Mouse (Mus musculus) left cerebral cortex, adult 2 months (tissue): Measurements from ENCODE around the gene Esrrg. TPM values are rescaled to one million over a fixed set of nuclear protein-coding genes. Genes with fewer than 3 reads are reported as not detected.

ENCODE experiments used
- DNase-seq, 2 experiments: peaks; one replicate each; pipeline ENCODE4 v3.0.0; 2021 to 2022; ENCODE audit warnings: low spot score in 2 of 2, mixed read lengths in 1 of 2; ENCODE audit errors: extremely low spot score in 1 of 2
- H3K27ac ChIP-seq: fragments of 200-600 bp; 2 replicates; pipeline ENCODE4 v1.8.1; 2022
- H3K4me3 ChIP-seq: fragments of 200-600 bp; 2 replicates; pipeline ENCODE4 v1.8.1; 2022
- CTCF ChIP-seq: fragments of 200-600 bp; IDR thresholded peaks from 2 replicates; pipeline ENCODE4 v1.8.1; 2022; ENCODE audit warnings: antibody characterized with exemption, mild to moderate bottlenecking, moderate library complexity
- intact Hi-C: fragments of 180-260 bp; cut with DNase I; formaldehyde crosslinking; loops from one replicate; pipeline ENCODE4 v1.15.1; 2025
- total RNA-seq, 2 experiments: library from RNA; stranded (reverse); gene quantifications; 2 replicates each; pipeline ENCODE4 v1.2.3; 2021

Gene Esrrg
- total RNA-seq, 2 experiments from 2014 or later: 25.1 to 27.0 TPM

DNA sequence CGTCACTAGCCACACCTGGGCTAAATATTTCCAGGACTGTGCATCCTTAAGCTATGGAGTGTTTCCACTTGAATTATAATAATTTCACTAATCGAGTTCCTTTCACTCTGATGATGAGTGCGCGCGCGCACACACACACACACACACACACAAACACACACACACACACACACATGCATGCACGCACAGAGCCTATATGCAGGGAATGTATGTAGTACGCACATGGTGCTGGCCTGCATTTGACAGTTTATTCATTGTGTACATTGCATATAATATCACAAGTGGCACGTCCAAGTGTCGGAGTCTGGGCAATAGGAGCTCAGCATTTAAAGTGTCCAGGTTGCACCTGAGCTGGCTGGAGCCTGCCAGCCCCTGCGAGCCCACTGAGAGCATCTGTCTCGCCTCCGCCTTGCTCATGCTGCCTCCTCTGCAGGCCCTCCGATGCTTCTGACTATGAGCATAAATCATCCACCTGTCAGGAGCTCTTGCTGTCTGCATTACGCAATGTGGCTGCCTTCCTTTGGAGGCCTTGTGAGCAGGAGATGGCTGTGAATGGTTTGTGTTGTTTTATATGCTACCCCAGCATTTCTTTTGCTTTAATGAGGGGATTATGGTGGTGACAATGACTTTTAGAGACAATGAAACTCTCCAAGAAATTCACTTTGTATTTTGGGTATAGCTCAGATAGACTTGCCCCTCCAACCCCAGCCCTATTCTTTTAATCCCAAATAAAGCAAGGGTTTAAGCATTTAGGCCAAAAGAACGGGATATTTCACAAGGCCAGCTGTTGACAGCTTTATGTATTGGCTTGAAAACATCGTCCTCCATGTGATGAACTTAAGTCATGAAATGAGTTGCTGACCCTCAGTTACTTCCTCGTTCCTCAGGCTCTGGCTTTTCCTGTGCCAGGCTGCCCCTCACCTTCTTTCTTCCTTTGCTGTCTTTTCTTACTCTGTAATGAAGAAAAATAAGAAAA lies 474.4 kb downstream of the Esrrg start:
- DNase-seq: no peak
- no peak for TF ChIP-seq CTCF
- intact Hi-C loops: no loop called here
- H3K4me3 ChIP-seq: no peak overlapping the region
- no peak overlapping the region for H3K27ac ChIP-seq

DNA sequence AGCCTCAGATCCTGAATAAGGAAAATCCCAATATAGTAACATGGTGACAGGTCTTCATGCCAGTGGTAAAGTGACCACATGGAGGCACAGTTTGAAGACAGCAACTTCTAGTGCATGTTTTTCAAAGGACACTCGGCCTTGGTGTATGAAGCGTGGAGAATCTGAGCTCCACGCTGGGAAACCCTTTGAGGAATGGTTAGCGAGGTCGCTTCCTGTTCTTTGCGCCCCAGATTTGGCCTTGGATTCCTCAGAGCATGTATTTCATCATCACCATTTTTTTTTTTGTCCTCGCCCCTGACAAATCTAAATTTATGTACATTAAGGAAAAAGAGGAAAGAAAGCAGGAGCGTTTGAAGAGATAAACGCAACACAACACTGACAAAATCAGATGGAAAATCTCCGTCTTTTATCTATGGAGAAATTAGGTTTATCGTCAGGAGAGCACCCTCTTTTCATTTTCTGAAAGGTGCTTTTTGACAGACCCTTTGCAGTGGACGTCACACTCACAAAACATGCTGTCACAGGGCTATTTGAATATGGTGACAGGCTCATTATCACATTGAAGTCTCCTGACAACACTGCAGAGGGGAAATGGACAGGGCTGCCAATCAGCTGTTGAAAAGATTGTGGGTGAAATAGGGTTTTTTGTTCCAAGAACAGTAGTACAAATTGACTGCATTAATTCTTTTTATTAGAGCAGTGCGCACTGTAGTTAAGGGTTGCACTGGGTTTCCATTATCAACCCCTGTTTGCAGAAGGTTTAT lies 476.7 kb downstream of the Esrrg start:
- no peak for DNase-seq
- no peak overlapping the region for H3K27ac ChIP-seq

DNA sequence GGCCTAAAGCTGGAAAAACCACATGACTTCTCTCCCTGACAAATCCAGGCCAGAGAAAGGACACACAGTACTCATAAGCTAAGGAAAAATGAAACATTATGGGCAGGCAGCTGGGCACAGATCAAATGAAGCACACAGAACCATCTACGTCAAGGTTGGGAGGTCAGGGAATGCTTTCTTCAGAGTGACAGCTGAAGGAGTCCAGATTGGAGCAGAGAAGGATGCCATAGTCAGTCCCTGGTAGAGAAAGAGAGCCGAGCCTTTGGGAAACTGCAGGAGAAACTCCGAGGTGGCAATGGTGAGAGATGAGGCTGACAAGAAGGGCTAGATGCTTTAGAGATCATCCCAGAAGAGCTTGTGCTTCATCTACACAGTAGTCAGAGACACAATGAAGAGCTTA lies 485.1 kb downstream of the Esrrg start:
- DNase-seq: no peak
- no peak for TF ChIP-seq CTCF
- intact Hi-C loops: no loop called here
- Histone ChIP-seq H3K4me3 (no peak overlapping the region), H3K27ac (no peak overlapping the region)

More for the DNA sequence above, 476.7 kb downstream of the Esrrg start:
- TF ChIP-seq CTCF: no peak
- intact Hi-C loops: no loop called here
- H3K4me3 ChIP-seq: no peak overlapping the region

DNA sequence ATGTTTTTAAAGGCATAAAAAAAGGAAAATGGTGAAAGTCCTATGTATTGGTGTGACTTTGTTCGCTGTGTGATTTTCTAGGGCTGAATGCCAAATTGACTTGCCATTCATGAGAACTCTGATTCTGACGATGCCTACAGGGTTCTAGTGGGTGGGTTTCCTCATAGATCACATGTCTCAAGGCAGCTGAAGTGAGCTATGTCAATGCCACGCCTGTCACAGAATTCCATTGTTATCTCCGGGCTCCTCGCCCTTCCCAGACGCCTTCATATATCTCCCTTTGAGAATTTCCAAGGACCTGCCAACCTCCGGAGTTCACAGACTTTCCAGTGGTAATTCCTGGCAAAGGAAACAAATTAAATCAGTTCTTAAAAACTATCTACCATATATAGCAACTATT lies 493.2 kb downstream of the Esrrg start:
- no peak for DNase-seq
- H3K27ac ChIP-seq: no peak overlapping the region
- no peak overlapping the region for H3K4me3 ChIP-seq
- intact Hi-C loops: no loop called here
- TF ChIP-seq CTCF: no peak

DNA sequence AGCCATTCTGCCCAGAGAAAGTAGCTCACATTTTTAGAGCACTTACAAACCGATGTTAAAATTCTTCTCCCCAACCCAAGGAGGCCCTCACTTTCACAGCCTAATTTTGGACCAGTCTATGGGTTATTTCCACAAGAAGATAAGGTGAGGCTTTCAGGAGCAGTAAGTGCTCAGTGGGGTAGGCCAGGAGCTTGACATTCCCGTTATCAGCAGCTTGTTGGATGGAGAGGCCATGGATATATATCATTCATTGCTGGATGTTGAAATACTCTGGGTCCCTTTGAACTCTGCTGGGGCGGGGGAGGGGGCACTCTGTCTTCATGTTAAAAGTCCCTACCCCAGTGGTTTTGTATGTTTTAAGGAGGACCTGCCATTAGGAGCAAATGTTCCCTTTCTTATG lies 494.6 kb downstream of the Esrrg start:
- intact Hi-C loops: no loop called here
- DNase-seq: no peak
- TF ChIP-seq CTCF: no peak
- H3K27ac ChIP-seq: no peak overlapping the region
- H3K4me3 ChIP-seq: no peak overlapping the region

DNA sequence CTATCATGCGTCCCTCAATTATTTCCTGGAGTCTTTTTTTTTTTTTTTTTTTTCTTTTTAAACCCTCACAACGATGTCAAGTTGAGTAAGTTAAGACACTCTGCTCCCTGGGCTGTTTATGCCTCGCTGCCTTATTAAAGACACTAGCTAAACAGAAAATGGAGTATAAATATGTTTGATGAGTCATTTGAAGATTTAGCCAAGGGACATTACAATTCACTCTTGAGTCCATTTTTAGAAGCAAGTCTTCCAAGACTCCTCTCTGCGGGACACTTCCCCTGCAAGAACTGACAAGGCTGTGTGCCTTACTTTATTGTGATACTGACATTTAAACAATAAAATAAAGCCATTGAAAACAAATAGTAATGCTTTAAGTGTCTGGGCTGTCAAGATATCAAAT lies 496.9 kb downstream of the Esrrg start:
- DNase-seq: no peak
- Histone ChIP-seq H3K27ac (no peak overlapping the region), H3K4me3 (no peak overlapping the region)
- intact Hi-C loops: no loop called here
- TF ChIP-seq CTCF: no peak

DNA sequence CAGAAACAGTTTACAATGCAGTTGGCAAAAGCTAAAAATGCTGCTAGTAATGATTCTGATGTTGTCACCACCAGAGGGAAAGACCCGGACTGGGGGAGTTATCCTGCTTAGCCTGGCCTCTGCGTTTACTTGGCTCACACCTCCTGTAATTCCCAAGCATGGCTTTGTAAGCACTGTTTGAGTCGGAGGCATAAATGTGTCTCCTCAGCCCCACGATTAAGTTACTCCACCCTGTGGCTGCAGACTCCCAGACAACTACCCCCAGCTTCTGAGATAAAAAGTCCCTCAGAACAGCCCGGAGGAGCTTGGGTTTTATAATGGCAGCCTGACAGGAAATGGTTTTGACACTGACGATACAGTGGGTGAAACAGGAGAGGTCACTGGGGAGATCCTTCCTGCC lies 499.4 kb downstream of the Esrrg start:
- H3K4me3 ChIP-seq: no peak overlapping the region
- no peak for TF ChIP-seq CTCF
- intact Hi-C loops: no loop called here
- no peak overlapping the region for H3K27ac ChIP-seq
- no peak for DNase-seq

DNA sequence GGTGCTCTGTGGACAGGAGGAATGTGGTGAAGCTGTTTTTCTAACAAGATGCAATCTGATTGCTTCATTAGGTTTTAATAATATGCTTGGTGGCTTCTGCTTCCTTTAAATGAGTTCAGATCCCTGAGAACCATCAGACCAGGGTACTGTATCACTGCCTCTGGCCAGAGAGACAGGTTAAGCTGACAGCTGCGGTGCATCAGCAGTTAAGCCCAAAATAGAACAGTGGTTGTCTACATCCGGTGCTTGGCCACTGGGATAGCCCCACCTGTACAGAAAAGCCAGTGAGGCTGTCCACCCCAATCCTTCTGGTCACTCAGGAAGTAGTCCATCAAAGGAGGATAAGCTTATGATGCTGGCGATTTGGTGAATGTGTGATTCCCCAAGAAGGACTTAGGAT lies 503.0 kb downstream of the Esrrg start:
- no peak for DNase-seq
- intact Hi-C loops: no loop called here
- Histone ChIP-seq H3K27ac (no peak overlapping the region), H3K4me3 (no peak overlapping the region)
- no peak for TF ChIP-seq CTCF

DNA sequence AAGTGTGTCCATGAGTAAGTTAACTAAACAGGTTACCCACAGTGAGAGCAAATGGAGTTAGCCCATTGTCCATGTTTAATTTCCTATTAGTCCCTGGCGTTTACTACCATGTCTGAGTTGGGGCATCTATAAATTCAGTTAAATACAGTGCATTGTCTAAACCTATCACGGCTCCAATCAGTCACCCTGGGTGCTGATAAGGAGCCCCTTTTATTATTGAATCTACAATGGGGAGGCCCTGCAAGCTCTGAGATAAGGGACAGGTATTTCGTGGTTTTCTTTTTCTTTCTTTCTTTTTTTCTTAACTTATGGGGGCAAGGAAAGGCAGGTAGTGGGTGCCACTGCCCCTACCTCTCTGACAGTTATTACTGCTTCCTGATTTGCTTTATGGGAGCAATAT lies 504.6 kb downstream of the Esrrg start:
- no peak for TF ChIP-seq CTCF
- intact Hi-C loops: no loop called here

DNA sequence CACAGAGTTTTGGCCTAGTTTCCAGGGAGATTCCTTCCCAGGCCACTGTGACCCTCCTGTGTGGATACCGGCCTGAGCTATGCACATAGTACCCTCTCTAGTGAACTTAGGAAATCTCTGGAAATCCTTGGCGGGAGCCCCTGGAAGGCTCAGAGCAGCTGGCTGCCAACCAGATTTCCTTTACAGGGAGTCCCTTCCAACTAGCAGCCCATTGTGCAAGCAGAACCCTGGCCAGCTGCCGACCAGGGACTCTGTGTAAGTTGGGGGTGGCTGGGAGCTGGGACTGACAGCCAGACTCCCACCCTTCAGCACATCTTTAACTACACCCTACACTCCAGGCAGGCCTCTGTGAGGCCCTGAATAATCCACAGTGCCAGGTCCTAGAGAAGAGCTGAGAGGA lies 509.5 kb downstream of the Esrrg start:
- no peak for TF ChIP-seq CTCF
- DNase-seq: peak; percentile 33 to 42
- intact Hi-C loops: no loop called here
- Histone ChIP-seq H3K27ac (no peak overlapping the region), H3K4me3 (no peak overlapping the region)

More for the DNA sequence above, 504.6 kb downstream of the Esrrg start:
- H3K4me3 ChIP-seq: no peak overlapping the region
- no peak overlapping the region for H3K27ac ChIP-seq
- no peak for DNase-seq

DNA sequence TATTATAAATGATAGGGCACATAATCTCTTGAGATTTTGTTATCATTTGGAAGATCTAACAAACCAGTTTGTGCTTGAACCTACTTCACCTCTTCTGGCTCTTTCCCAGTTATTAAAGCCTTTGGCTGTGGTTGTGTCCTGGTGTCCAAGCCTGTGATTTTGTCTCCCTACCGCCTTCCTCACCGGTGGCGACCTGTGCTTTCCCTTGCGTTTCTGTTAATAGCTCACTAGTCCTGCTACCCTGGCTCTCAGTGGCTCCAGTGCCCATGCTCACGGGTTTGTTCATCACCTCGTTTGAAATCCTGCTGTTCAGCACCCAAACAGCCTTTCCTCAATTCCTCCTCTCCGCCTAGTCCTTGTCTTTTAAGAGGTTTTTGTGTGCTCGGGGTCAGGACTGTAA lies 511.2 kb downstream of the Esrrg start:
- no peak overlapping the region for H3K4me3 ChIP-seq
- TF ChIP-seq CTCF: no peak
- no peak overlapping the region for H3K27ac ChIP-seq
- DNase-seq: no peak
- intact Hi-C loops: no loop called here

DNA sequence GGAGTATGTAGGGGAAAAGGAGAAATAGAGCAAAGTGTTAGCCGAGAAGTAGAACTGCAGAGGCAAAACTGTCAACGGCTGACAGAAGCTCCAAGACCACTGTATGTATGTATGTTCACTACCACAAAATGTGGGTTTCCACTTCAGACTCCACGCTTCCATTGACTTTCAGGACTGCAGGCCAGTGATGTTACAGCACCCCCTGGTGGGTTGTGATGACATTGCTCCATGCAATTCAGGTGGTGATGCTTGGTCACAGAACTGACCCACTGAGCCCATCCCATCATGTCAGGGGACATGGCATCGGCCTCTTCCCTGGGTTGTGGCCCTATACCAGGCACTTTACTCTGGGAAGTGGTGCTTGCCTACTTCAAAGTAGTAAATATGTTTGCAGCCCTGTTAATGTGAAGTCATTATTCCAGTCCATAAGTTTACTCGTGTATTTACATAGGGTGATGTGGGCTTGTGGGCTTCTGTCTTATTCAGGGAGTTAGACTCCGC lies 517.0 kb downstream of the Esrrg start:
- Histone ChIP-seq H3K4me3 (no peak overlapping the region), H3K27ac (no peak overlapping the region)
- peak; percentile 20; the same call in 1 of the 2 replicates for TF ChIP-seq CTCF
- intact Hi-C loops: no loop called here
- DNase-seq: no peak
